Mouse (Mus musculus) lung, postnatal 0 days (tissue): Measurements from ENCODE around the gene Kcna10.

Source experiments
- CTCF ChIP-seq: IDR thresholded peaks from 2 replicates; pipeline ENCODE4 v1.5.1; 2016; ENCODE audit warnings: antibody characterized with exemption, mild to moderate bottlenecking
- EP300 ChIP-seq: IDR thresholded peaks from 2 replicates; pipeline ENCODE4 v1.6.1; 2016; ENCODE audit warnings: antibody characterized with exemption, mild to moderate bottlenecking, control low read depth

DNA sequence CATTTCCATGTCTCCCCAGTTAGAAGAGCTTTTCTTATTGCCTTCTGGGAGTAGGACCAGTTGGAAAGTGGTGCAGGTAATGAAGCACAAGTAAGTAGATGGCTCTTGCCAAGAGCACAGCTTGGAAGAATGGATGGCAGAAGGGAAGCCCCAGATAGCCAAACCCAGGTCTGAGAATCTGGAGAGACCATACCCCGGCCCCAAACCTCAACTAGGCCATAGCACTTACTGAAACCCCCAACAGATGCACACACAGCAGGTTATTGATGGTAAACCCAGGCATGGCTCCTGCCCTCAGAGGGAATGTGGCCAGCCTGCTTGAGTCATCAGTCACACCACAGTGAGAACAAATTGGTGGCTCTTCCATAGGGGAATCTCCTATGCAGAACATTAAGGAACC lies 10.3 kb upstream of the Kcna10 start:
- no peak for TF ChIP-seq CTCF
- TF ChIP-seq EP300 = no peak
